Mouse (Mus musculus) CD4-positive, CD25-positive, alpha-beta regulatory T cell, adult 4 months (primary cell): ENCODE data around the gene Ppp4r1. TPM values are rescaled to one million over a fixed set of nuclear protein-coding genes. Genes with fewer than 3 reads are reported as not detected.

ENCODE experiments used
- ATAC-seq: one replicate; pipeline ENCODE4 v1.8.0; 2017
- polyA plus RNA-seq, 2 experiments: library from polyadenylated mRNA; unstranded; fragments of 100-300 nt; shearing (Covaris generic); gene quantifications; one replicate each; pipeline ENCODE4 v1.2.1; 2017

Ppp4r1 gene
- polyA plus RNA-seq, 2 experiments from 2014 or later = 25.1 to 30.4 TPM

GRCm38 (mm10) chr17:65857617-65858016 lies 75.2 kb downstream of the Ppp4r1 start:
- no peak for ATAC-seq

DNA sequence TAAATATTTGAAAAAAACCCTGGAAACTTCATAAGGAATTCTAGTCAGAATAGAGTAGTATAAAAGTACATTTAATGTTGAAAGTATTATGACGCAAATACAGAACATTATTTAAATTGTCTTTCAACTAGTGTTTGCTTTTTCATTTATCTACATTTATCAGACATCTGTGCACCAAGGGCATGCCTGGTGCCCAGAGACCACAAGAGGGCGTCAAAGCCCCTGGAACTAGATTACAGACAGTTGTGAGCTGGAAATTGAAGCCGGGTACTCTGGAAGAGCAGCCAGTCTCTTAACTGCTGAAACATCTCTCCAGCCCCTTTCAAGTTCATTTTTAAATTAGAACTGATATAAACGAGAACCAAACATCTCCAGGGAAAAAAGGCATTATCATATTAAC lies 80.2 kb downstream of the Ppp4r1 start:
- no peak for ATAC-seq

DNA sequence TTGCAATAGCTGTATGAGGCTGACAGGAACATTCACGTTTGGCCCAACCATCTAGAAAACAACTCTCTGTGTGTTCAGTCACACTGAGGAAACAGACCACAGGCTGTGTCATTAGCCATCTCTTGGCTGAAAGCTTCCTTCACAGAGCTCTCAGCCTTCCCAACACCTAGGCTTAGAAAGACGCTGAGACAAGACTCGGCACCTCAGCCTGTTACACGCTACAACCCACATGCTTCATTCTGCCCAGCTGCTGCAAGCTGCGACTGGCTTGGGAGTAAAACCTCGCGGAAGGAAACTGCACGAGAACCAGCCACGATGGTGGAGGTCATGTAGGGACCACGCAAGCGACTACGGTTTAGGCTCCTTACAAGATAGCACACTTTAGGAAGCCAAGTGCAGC lies 81.5 kb downstream of the Ppp4r1 start:
- ATAC-seq = no peak

DNA sequence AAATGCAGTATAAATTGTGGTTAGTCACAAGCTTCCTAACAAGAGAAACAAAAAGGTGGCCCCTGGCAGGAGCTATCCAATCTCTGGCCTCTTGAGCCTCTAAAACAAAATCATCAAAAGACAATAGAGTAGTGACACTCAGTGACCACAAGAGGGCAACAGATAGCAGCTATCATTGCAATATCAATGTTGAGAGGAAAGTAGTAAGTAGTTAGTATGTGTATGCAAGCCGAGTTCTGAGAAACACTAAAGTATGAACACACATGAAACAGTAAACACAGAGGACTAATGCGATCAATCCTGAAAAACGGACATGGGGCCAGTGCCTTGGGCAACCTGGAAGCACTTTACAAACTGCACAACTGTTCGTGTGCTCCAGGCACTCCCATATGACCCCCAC lies 82.4 kb downstream of the Ppp4r1 start:
- peak; percentile 93 for ATAC-seq

DNA sequence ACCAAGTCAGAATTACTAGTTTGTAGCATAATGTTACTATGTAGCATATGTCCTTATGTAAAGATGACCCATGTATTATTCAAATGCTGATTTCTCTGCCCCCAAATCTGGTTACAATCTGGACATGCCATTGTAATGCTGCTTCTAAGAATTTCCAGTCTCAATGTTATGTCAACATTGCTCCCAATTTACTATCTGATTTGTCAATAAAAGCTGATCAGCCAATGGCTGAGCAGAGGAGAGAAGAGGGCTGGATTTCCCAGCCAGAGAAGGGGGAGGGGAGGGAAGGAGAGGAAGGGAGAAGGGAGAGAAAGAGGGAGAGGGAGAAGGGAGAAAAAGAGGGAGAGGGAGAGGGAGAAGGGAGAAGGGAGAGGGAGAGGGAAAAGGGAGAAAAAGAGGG lies 82.9 kb downstream of the Ppp4r1 start:
- ATAC-seq = no peak

GRCm38 (mm10) chr17:65866201-65866600 lies 83.8 kb downstream of the Ppp4r1 start:
- ATAC-seq = no peak

DNA sequence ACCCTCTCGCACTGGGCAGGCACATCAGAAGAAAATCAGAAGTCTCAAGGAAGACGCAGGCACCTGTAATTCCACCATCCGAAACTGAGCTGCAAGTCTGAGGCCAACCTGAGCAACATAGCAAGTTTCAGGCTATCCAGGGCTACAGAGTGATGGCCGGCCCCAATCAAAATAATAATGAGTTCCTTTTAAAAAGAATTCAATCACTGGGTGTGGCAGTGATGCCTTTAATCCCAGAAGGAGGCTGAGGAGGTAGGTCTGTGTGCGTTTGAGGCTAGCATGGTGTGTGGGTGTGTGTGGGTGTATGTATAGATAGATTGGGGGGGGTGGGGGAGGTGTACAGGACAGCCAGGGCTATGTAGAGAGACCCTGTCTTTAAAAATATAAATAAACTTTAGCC lies 85.6 kb downstream of the Ppp4r1 start:
- no peak for ATAC-seq

DNA sequence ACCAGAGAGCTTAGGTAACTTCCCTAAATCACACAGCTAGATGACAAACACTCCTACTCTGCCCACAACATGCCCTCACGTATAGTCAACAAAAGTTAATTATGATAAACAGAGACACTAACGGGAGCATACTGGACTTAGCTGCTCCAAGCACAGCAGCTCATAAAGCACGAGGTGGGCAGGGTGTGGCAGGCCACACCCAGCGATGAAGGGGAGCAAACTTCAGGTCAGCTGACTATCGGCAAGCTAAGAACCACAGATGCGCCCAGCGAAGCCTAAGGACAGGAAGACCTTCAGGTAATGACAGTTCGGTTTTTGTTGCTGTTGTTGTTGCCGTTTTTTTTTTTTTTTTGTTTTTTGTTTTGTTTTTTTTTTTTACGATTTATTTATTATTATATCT lies 87.3 kb downstream of the Ppp4r1 start:
- no peak for ATAC-seq

DNA sequence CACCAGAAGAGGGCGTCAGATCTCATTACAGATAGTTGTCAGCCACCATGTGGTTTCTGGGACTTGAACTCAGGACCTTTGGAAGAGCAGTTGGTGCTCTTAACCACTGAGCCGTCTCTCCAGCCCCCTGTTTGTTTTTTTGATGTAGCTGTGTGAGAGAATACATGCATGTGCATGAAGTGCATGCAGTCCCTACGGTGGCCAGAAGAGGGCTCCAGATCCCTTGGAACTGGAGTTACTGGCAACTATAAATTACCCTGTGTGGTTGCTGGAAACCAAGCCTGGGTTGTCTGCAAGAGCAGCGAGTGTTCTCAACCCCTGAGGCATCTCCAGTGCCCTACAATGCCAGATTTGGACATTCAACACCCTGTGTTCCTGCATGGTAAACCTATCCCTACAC lies 87.8 kb downstream of the Ppp4r1 start:
- ATAC-seq = peak; percentile 47

GRCm38 (mm10) chr17:65871641-65872041 lies 89.3 kb downstream of the Ppp4r1 start:
- ATAC-seq = peak; percentile 51

- ATAC-seq = peak; percentile 44
Observed at GRCm38 (mm10) chr17:65872051-65872450, 89.7 kb downstream of the Ppp4r1 start.

DNA sequence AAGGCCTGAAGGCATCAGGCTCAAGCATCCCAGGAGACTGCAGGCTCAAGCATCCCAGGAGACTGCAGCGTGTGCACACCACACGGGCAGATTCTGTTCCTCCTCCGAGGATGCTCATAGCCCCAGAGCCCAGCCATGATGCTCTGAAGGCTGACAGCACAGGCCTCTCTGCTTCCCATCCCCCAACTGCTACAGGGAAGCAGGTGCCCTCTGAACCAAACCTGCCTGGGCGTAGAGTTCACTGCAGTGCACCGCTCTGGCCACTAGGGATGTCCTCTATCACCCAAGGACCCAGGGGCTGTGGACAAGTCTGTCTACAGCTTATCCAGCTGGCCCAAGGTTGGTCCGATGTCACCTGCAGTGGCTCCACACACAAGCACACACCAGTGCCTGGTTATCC lies 90.3 kb downstream of the Ppp4r1 start:
- ATAC-seq = peak; percentile 54

GRCm38 (mm10) chr17:65873156-65873555 lies 90.8 kb downstream of the Ppp4r1 start:
- no peak for ATAC-seq

GRCm38 (mm10) chr17:65873834-65874233 lies 91.5 kb downstream of the Ppp4r1 start:
- peak; percentile 41 for ATAC-seq

DNA sequence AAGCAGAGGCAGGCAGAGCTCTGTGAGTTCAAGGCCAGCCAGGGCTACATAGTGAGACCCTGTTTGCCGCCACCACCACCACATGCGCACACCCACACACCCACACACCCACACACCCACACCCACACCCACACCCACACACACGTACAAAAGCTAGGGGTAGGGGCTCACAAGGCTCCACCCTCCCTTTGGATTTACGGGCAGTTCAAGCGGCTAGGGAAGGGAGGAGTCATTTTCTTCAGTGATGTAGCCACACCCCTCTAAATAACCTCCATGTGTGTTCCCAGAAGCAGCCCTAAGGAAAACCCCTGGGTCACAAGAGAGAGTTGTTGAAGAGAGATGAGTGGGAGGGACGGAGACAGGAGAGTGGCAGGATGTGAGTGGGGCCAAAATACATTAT lies 94.7 kb downstream of the Ppp4r1 start:
- no peak for ATAC-seq

- ATAC-seq = no peak
Observed at GRCm38 (mm10) chr17:65884061-65884669, 101.8 kb downstream of the Ppp4r1 start.

DNA sequence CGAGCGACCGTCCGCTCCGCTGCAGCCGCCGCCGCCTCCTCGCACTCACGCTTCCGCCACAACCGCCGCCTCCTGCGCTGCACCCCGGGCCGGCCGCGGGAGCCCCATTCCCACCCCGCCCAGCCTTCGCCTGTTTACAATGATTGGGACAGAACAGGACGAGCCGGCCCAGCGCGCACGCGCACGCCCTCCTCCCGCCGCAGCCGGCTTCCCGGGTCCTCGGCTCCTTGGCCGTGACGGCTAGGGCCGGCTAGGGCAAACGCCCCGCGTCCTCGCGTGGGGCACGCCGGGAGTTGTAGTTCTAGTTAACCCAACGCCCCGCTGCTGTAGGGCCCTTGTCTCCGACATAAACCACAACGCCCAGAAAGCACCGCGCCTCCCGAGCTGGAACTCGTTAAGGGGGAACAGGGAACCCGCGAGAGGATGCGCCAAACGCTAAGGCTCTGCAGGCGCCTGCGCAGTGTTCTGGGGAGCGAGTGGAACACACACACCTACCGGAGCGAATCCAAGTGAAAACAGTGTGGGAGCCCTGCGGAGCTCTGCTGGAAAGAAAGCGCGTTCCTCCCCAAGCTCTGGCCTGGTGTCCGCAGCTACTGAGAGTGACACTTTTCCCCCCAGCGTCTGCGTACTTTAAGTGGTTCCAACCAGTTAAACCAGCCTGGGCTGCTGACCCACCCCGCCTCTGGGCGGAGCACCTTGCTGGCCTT lies 102.5 kb downstream of the Ppp4r1 start:
- peak; percentile 93 for ATAC-seq

- peak; percentile 13 for ATAC-seq
Observed at GRCm38 (mm10) chr17:65885398-65885696, 103.0 kb downstream of the Ppp4r1 start.

- peak; percentile 29 for ATAC-seq
Observed at GRCm38 (mm10) chr17:65885697-65886529, 103.5 kb downstream of the Ppp4r1 start, which contains the start of gene Ralbp1. Gene Ralbp1, minus strand, starts transcription at chr17:65885798.

DNA sequence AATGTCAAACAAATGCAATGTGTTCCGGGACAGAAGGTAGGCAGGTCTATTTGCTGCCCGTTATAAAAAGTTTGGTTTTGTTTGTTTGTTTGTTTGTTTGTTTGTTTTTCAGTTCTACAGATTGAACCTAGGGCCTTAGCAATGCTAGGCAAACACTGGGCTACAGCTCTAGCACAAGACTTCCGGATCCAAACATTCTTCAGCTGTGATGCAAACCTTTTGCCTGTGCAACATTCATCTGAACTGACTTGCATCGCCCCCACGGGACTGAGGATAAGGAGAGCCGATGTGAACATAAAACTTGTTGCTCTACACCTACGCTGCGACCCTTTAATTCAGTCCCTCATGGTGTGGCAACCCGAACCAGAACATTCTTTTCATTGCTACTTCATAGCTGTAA lies 104.2 kb downstream of the Ppp4r1 start:
- no peak for ATAC-seq

- no peak for ATAC-seq
Observed at GRCm38 (mm10) chr17:65889476-65889875, 107.1 kb downstream of the Ppp4r1 start.
